Mouse (Mus musculus) myocyte (in vitro differentiated cells): Measurements from ENCODE around the gene Ankrd33b.

Source experiments
- MYOG ChIP-seq, 3 experiments: IDR thresholded peaks; one replicate each; pipeline ENCODE4 v1.6.1; 2011; ENCODE audit warnings: control low read depth in 2 of 3, low read depth in 2 of 3, mild to moderate bottlenecking in 2 of 3; ENCODE audit not compliant: insufficient read length in 2 of 3, control insufficient read depth in 1 of 3, insufficient read depth in 1 of 3
- POLR2A ChIP-seq: IDR thresholded peaks from one replicate; pipeline ENCODE4 v1.6.1; 2011; ENCODE audit warnings: low read depth, mild to moderate bottlenecking, control low read depth, moderate library complexity; ENCODE audit not compliant: insufficient read length

- TF ChIP-seq MYOG (IDR thresholded peaks at IDR 0.05; ENCODE audit: control insufficient read depth in 1 of 3, insufficient read depth in 1 of 3, insufficient read length in 2 of 3, low read depth in 2 of 3) (no peak), POLR2A (no peak)
Measured at GRCm38 (mm10) chr15:31284922-31285631, 82.4 kb downstream of the Ankrd33b start.
